Mouse (Mus musculus): ENCODE data around the gene Cldn13. TPM values are rescaled to one million over a fixed set of nuclear protein-coding genes. Genes with fewer than 3 reads are reported as not detected.

Gene Cldn13
- polyA plus RNA-seq, 1 experiment = 11.2 TPM

DNA sequence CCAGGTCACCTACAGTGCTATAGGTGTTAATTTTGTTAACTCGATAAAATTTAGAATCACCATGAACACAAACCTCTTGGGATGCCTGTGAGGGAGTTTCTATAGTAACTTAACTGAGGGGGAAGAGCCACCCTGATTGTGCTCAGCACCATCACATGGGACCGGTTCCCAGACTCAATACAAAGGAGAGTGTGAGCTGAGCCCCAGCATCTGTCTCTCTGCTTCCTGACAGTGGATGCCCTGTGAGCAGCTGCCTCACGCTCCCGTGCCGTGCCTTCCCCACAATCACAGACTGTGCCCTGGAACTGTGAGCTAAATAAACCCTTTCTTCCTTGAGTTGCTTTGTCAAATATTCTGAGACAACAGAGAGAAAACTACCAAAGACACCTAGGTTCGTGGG is 7.8 kb upstream of the Cldn13 start:
- no peak for TF ChIP-seq CTCF (IDR thresholded peaks at IDR 0.05; ENCODE audit: control insufficient read depth, insufficient read depth, insufficient replicate concordance, low read depth, low read length)
- no peak for TF ChIP-seq POLR2A (IDR thresholded peaks at IDR 0.05; ENCODE audit: control insufficient read depth, low read depth, low read length)
- Histone ChIP-seq H3K27ac (ENCODE audit: control insufficient read depth, insufficient read depth, low read depth, low read length) (no peak overlapping the region), H3K4me3 (ENCODE audit: control insufficient read depth, low read depth, low read length) (no peak overlapping the region), H3K36me3 (ENCODE audit: control insufficient read depth, insufficient read depth, low read length) (no peaks in the 10 kb centered on the region), H3K27me3 (ENCODE audit: control insufficient read depth, insufficient read depth, low read length) (no peaks in the 10 kb centered on the region), H3K4me1 (ENCODE audit: control insufficient read depth, insufficient read depth, low read length) (no peaks in the 10 kb centered on the region)

DNA sequence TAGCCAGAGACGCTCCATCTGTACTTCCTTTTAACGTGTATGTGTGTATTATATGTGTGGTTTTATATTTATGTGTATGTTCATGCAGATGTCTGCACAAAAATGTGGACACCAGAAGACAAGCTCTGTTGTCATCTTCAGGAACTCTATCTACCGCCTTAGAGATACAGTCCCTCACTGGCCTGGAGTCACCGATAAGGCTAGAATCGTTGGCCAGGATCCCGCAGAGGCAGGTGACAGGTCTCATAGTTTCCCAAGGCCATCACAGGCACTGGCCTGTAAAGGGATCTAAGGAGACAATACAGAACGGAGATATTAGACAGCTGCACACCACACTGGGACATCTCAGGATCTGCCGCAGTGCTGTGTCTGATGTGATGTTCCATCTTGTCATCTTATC is 5.8 kb upstream of the Cldn13 start:
- Histone ChIP-seq H3K27ac (ENCODE audit: control insufficient read depth, insufficient read depth, low read depth, low read length) (no peak overlapping the region), H3K36me3 (ENCODE audit: control insufficient read depth, insufficient read depth, low read length) (no peaks in the 10 kb centered on the region), H3K4me1 (ENCODE audit: control insufficient read depth, insufficient read depth, low read length) (no peaks in the 10 kb centered on the region), H3K27me3 (ENCODE audit: control insufficient read depth, insufficient read depth, low read length) (no peaks in the 10 kb centered on the region), H3K4me3 (ENCODE audit: control insufficient read depth, low read depth, low read length) (no peak overlapping the region)
- TF ChIP-seq CTCF (IDR thresholded peaks at IDR 0.05; ENCODE audit: control insufficient read depth, insufficient read depth, insufficient replicate concordance, low read depth, low read length) = no peak
- TF ChIP-seq POLR2A (IDR thresholded peaks at IDR 0.05; ENCODE audit: control insufficient read depth, low read depth, low read length) = no peak

- no peak overlapping the region for H3K27ac ChIP-seq (ENCODE audit: control insufficient read depth, insufficient read depth, low read depth, low read length)
- no peaks in the 10 kb centered on the region for H3K36me3 ChIP-seq (ENCODE audit: control insufficient read depth, insufficient read depth, low read length)
- no peak overlapping the region for H3K4me3 ChIP-seq (ENCODE audit: control insufficient read depth, low read depth, low read length)
- H3K4me1 ChIP-seq (ENCODE audit: control insufficient read depth, insufficient read depth, low read length) = no peaks in the 10 kb centered on the region
- H3K27me3 ChIP-seq (ENCODE audit: control insufficient read depth, insufficient read depth, low read length) = no peaks in the 10 kb centered on the region
- no peak for TF ChIP-seq POLR2A (IDR thresholded peaks at IDR 0.05; ENCODE audit: control insufficient read depth, low read depth, low read length)
- no peak for TF ChIP-seq CTCF (IDR thresholded peaks at IDR 0.05; ENCODE audit: control insufficient read depth, insufficient read depth, insufficient replicate concordance, low read depth, low read length)
These were observed 4.9 kb upstream of the Cldn13 start for GRCm38 (mm10) chr5:134920106-134920687.

DNA sequence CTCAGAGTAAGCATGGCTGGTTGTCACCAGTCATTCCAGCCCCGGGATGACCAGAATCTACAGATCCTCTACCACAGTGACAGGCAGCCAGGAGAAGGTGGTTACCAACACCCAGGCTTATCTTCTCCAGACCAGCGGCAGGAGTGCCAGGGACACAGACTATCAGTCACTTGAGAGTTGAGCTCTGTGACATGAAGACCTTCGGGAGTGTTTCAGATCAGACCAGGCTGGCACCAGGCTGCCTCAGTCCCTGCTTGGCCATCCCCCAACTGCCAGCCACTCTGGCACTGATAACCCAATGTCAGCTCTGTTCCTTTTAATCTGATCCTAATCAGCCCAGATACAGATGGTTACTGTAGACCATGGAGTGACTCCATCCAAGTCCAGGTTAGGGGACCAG is 3.8 kb upstream of the Cldn13 start:
- no peaks in the 10 kb centered on the region for H3K36me3 ChIP-seq (ENCODE audit: control insufficient read depth, insufficient read depth, low read length)
- H3K4me1 ChIP-seq (ENCODE audit: control insufficient read depth, insufficient read depth, low read length) = no peaks in the 10 kb centered on the region
- TF ChIP-seq CTCF (IDR thresholded peaks at IDR 0.05; ENCODE audit: control insufficient read depth, insufficient read depth, insufficient replicate concordance, low read depth, low read length) (no peak), POLR2A (IDR thresholded peaks at IDR 0.05; ENCODE audit: control insufficient read depth, low read depth, low read length) (no peak)
- no peaks in the 10 kb centered on the region for H3K27me3 ChIP-seq (ENCODE audit: control insufficient read depth, insufficient read depth, low read length)
- no peak overlapping the region for H3K27ac ChIP-seq (ENCODE audit: control insufficient read depth, insufficient read depth, low read depth, low read length)
- H3K4me3 ChIP-seq (ENCODE audit: control insufficient read depth, low read depth, low read length) = no peak overlapping the region

- Histone ChIP-seq H3K4me1 (ENCODE audit: control insufficient read depth, insufficient read depth, low read length) (no peaks in the 10 kb centered on the region), H3K4me3 (ENCODE audit: control insufficient read depth, low read depth, low read length) (no peak overlapping the region), H3K36me3 (ENCODE audit: control insufficient read depth, insufficient read depth, low read length) (no peaks in the 10 kb centered on the region), H3K27ac (ENCODE audit: control insufficient read depth, insufficient read depth, low read depth, low read length) (no peak overlapping the region), H3K27me3 (ENCODE audit: control insufficient read depth, insufficient read depth, low read length) (no peaks in the 10 kb centered on the region)
- TF ChIP-seq POLR2A (IDR thresholded peaks at IDR 0.05; ENCODE audit: control insufficient read depth, low read depth, low read length) = no peak
- peak; percentile 91; the same call in 1 of the 2 replicates for TF ChIP-seq CTCF (IDR thresholded peaks at IDR 0.05; ENCODE audit: control insufficient read depth, insufficient read depth, insufficient replicate concordance, low read depth, low read length)
These were observed 2.9 kb upstream of the Cldn13 start for GRCm38 (mm10) chr5:134918071-134918832.

DNA sequence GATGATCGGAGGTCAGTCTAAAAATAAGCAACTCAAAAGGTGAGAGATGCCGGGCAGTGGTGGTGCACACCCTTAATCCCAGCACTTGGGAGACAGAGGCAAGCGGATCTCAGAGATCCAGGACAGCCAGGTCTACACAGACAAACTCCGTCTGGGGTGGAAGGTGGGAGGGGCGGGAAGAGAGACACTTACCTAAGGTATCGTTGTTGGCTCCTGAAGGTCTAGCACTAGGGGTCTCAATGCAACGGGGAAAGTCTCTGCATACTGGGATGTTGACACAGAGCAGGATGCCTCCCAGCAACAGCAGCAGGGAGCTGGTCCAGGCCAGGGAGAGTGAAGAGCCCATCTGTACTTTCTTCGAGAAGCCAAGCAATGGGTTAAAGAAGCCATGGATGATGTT is 816 bp downstream of the Cldn13 start:
- peak overlapping the region; percentile 56 for H3K4me3 ChIP-seq (ENCODE audit: control insufficient read depth, low read depth, low read length)
- H3K4me1 ChIP-seq (ENCODE audit: control insufficient read depth, insufficient read depth, low read length) = peaks cover 2% of the 10 kb centered on the region; the same call in 1 of the 2 replicates
- H3K27me3 ChIP-seq (ENCODE audit: control insufficient read depth, insufficient read depth, low read length) = no peaks in the 10 kb centered on the region
- no peak for TF ChIP-seq POLR2A (IDR thresholded peaks at IDR 0.05; ENCODE audit: control insufficient read depth, low read depth, low read length)
- TF ChIP-seq CTCF (IDR thresholded peaks at IDR 0.05; ENCODE audit: control insufficient read depth, insufficient read depth, insufficient replicate concordance, low read depth, low read length) = no peak
- no peaks in the 10 kb centered on the region for H3K36me3 ChIP-seq (ENCODE audit: control insufficient read depth, insufficient read depth, low read length)
- H3K27ac ChIP-seq (ENCODE audit: control insufficient read depth, insufficient read depth, low read depth, low read length) = no peak overlapping the region

DNA sequence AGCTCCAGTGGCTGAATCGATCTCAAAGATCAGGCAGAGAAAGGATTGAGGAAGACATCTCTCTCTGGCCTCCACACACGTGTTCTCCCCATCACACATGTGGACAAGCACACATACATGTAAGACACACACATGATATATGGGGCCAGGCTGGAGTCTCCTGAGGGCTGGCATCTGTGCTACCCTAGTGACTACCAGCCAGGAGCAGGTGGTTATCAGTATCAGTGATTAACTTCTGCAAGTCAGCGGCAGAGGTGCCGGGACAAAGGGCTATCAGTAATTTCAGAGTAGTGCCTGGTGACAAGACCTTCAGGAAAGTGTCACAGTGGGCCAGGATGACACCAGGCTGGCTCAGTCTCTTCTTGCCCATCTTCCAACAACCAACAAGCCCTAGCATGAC is 1.6 kb downstream of the Cldn13 start:
- Histone ChIP-seq H3K27me3 (ENCODE audit: control insufficient read depth, insufficient read depth, low read length) (no peaks in the 10 kb centered on the region), H3K36me3 (ENCODE audit: control insufficient read depth, insufficient read depth, low read length) (no peaks in the 10 kb centered on the region), H3K27ac (ENCODE audit: control insufficient read depth, insufficient read depth, low read depth, low read length) (no peak overlapping the region)

More for the DNA sequence above, 1.6 kb downstream of the Cldn13 start:
- H3K4me1 ChIP-seq (ENCODE audit: control insufficient read depth, insufficient read depth, low read length) = peaks cover 2% of the 10 kb centered on the region; the same call in 1 of the 2 replicates
- TF ChIP-seq CTCF (IDR thresholded peaks at IDR 0.05; ENCODE audit: control insufficient read depth, insufficient read depth, insufficient replicate concordance, low read depth, low read length) (no peak), POLR2A (IDR thresholded peaks at IDR 0.05; ENCODE audit: control insufficient read depth, low read depth, low read length) (no peak)
- H3K4me3 ChIP-seq (ENCODE audit: control insufficient read depth, low read depth, low read length) = peak overlapping the region; percentile 56
